Mouse (Mus musculus) erythroblast, embryonic 14.5 days (primary cell): Measurements from ENCODE around the gene Pole3. TPM values are rescaled to one million over a fixed set of nuclear protein-coding genes. Genes with fewer than 3 reads are reported as not detected.
A peak's percentile ranks its signal among the peaks of the same experiment; 100 is the strongest.

Experiments used
- H3K27me3 ChIP-seq: 2 replicates; pipeline ENCODE4 v1.6.1; 2012; ENCODE audit warnings: inconsistent platforms; ENCODE audit not compliant: control insufficient read depth
- H3K36me3 ChIP-seq: 2 replicates; pipeline ENCODE4 v1.6.1; 2012; ENCODE audit warnings: mild to moderate bottlenecking, inconsistent platforms; ENCODE audit not compliant: control insufficient read depth
- H3K4me1 ChIP-seq: 2 replicates; pipeline ENCODE4 v1.6.1; 2012; ENCODE audit warnings: inconsistent platforms; ENCODE audit not compliant: control insufficient read depth
- H3K4me3 ChIP-seq: replicated peaks from 2 replicates; pipeline ENCODE3; 2012; ENCODE audit warnings: moderate library complexity, mild to moderate bottlenecking, inconsistent platforms
- H3K9me3 ChIP-seq: 2 replicates; pipeline ENCODE4 v1.6.1; 2012; ENCODE audit warnings: low read length, inconsistent platforms, mixed read lengths; ENCODE audit not compliant: control insufficient read depth
- GATA1 ChIP-seq: IDR thresholded peaks from 2 replicates; pipeline ENCODE4 v1.6.1; 2012; ENCODE audit warnings: low read length, inconsistent platforms, mixed read lengths
- TAL1 ChIP-seq: IDR thresholded peaks from 3 replicates; pipeline ENCODE4 v1.6.1; 2012; ENCODE audit warnings: low read length, inconsistent platforms, mixed read lengths
- polyA plus RNA-seq: library from polyadenylated mRNA; stranded (reverse); fragments of >175 nt; gene quantifications from 2 replicates; pipeline ENCODE4 v1.2.3, GENCODE M21; 2012

Gene Pole3
- polyA plus RNA-seq, result 8.0 and 9.7 TPM in 2 replicates

DNA sequence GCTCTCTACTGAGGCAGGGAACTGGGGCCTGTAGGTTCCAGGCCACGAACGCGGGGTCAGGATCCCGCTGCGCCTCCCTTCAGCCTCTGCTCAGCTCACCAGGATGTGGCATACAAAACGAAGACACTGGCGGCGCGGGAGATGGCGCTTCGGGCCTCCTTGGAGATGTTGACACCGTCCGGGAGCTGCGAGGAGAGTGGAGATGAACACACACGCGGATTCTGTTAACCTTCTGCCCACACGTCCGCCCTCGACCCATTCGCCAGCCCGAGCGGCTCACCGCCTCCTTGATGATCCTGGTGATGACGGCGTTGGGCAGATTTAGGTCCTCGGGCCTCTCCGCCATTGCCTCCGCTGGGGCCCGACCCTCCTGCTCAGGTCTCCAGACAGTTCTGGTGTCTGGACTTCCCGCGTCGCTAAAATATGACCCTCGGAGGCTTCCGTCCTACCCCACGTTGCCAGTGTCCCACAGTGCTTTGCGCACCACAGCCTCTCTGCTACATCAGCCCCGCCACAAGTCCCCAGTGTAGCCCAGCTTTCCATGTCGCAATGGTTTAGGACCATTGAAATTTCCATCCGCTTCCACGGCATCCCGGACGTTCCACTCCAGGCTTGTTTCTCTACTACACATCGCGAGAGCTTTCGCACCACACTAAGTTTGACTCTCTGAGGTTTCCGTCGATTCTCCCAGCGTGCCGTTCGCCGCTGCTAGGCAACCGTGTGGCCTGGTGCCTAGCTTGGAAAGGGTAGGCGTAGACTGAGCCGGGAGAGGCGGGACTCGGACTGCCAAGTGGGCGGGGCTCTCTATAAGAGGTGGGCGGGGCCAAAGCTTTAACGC, at the start of gene Pole3, which contains the start of gene 4933430I17Rik:
Gene Pole3 (minus strand): TSS at position 418 of the 838 bp plus-strand sequence.
Gene 4933430I17Rik (plus strand): TSS at position 719 of the 838 bp plus-strand sequence.
- H3K27me3 ChIP-seq, result no peaks in the 10 kb centered on the region
- H3K9me3 ChIP-seq, result no peaks in the 10 kb centered on the region
- peak within 1 kb of the TSS; percentile 81 for H3K4me3 ChIP-seq
- TF ChIP-seq GATA1 (no peak), TAL1 (no peak)
- H3K36me3 ChIP-seq, result peaks cover 34% of the 10 kb centered on the region
- H3K4me1 ChIP-seq, result peaks cover 60% of the 10 kb centered on the region

GRCm38 (mm10) chr4:62570029-62570428, 45.2 kb upstream of the Pole3 start:
- H3K4me1 ChIP-seq, result no peaks in the 10 kb centered on the region
- H3K9me3 ChIP-seq, result no peaks in the 10 kb centered on the region
- no peaks in the 10 kb centered on the region for H3K36me3 ChIP-seq
- no peak overlapping the region for H3K4me3 ChIP-seq
- TF ChIP-seq GATA1 (no peak), TAL1 (no peak)
- no peaks in the 10 kb centered on the region for H3K27me3 ChIP-seq

- Histone ChIP-seq H3K27me3 (no peaks in the 10 kb centered on the region), H3K4me1 (no peaks in the 10 kb centered on the region), H3K4me3 (no peak overlapping the region), H3K36me3 (no peaks in the 10 kb centered on the region), H3K9me3 (no peaks in the 10 kb centered on the region)
- TF ChIP-seq TAL1 (no peak), GATA1 (no peak)
These were observed 44.7 kb upstream of the Pole3 start for GRCm38 (mm10) chr4:62569603-62570002.

GRCm38 (mm10) chr4:62568359-62568758, 43.5 kb upstream of the Pole3 start:
- Histone ChIP-seq H3K36me3 (no peaks in the 10 kb centered on the region), H3K4me1 (no peaks in the 10 kb centered on the region), H3K4me3 (no peak overlapping the region), H3K9me3 (no peaks in the 10 kb centered on the region), H3K27me3 (no peaks in the 10 kb centered on the region)
- TF ChIP-seq TAL1 (no peak), GATA1 (no peak)

GRCm38 (mm10) chr4:62567696-62568095, 42.8 kb upstream of the Pole3 start:
- Histone ChIP-seq H3K27me3 (no peaks in the 10 kb centered on the region), H3K9me3 (no peaks in the 10 kb centered on the region), H3K4me3 (no peak overlapping the region), H3K36me3 (no peaks in the 10 kb centered on the region), H3K4me1 (no peaks in the 10 kb centered on the region)
- TF ChIP-seq TAL1 (no peak), GATA1 (no peak)

DNA sequence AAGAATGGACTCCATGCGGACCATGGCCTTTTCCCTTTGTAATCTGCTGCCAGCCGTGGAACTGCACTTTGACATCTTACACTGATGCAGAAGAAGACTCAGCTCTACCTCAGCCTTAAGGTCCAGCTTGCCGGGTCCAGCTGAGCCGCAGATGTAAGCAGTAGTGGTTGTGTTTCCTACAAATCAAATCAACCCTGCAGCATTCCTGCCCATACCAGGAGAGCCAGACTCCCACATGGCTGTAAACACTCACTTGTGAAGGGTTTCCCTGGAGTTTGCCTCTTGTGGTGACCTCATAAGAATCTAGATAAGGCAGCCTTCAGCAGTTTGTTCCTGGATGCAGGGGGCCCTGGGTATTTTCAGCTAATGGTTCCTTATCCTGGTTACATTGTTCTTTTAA, 41.7 kb upstream of the Pole3 start:
- no peaks in the 10 kb centered on the region for H3K9me3 ChIP-seq
- no peaks in the 10 kb centered on the region for H3K36me3 ChIP-seq
- H3K4me3 ChIP-seq, result no peak overlapping the region
- H3K4me1 ChIP-seq, result no peaks in the 10 kb centered on the region
- TF ChIP-seq TAL1, result no peak
- TF ChIP-seq GATA1, result no peak
- no peaks in the 10 kb centered on the region for H3K27me3 ChIP-seq

GRCm38 (mm10) chr4:62562006-62562405, 37.1 kb upstream of the Pole3 start:
- Histone ChIP-seq H3K4me1 (no peaks in the 10 kb centered on the region), H3K4me3 (no peak overlapping the region), H3K36me3 (no peaks in the 10 kb centered on the region), H3K27me3 (no peaks in the 10 kb centered on the region), H3K9me3 (no peaks in the 10 kb centered on the region)
- TF ChIP-seq GATA1, result no peak
- TF ChIP-seq TAL1, result no peak

- no peaks in the 10 kb centered on the region for H3K9me3 ChIP-seq
- TF ChIP-seq GATA1, result no peak
- TF ChIP-seq TAL1, result no peak
- H3K4me3 ChIP-seq, result no peak overlapping the region
- no peaks in the 10 kb centered on the region for H3K4me1 ChIP-seq
- H3K27me3 ChIP-seq, result no peaks in the 10 kb centered on the region
- no peaks in the 10 kb centered on the region for H3K36me3 ChIP-seq
These were observed 36.7 kb upstream of the Pole3 start for GRCm38 (mm10) chr4:62561630-62562001.

- H3K36me3 ChIP-seq, result no peaks in the 10 kb centered on the region
- H3K27me3 ChIP-seq, result no peaks in the 10 kb centered on the region
- H3K4me1 ChIP-seq, result no peaks in the 10 kb centered on the region
- TF ChIP-seq GATA1 (no peak), TAL1 (no peak)
- H3K9me3 ChIP-seq, result no peaks in the 10 kb centered on the region
- H3K4me3 ChIP-seq, result no peak overlapping the region
These were observed 36.2 kb upstream of the Pole3 start for GRCm38 (mm10) chr4:62560963-62561629.
